Comparison of ENCODE assay signal across 31 mouse cellular contexts in the genomic region with DNA sequence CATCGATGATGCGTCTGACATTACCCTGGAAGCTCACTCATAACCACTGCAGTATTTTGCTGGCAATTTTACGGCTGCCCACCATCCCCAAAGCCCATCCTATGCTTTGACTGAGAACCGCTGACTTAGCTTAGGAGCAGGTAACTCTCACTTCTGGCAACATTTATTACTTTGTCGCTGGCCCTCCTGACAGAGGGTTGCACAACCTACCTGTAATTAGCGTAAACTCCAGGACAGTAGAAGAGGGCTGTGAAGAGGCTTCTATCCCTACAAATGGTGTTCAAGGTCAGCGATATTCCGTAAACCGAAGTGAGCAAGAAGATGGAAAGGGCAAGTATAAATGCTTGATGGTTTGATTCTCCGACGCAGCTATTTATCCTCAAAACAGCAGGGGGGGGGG. TPM values are rescaled to one million over a fixed set of nuclear protein-coding genes. Genes with fewer than 3 reads are reported as not detected.
"Had no signal": no experiment of that assay in that cellular context is flagged by ENCODE, and none has a peak within 500 bp of the region (broad histone marks: within the 10 kb centered on the region; RNA-seq: fewer than 3 reads in every experiment).

No protein-coding gene starts in this region.

- H3K9ac ChIP-seq: limb, embryonic 12.5 days; limb, embryonic 13.5 days; limb, embryonic 15.5 days; liver, embryonic 12.5 days; liver, embryonic 13.5 days; liver, embryonic 14.5 days; liver, embryonic 15.5 days; liver, postnatal 0 days; lung, embryonic 14.5 days; lung, embryonic 15.5 days; midbrain, embryonic 12.5 days; midbrain, embryonic 13.5 days; midbrain, embryonic 15.5 days; neural tube, embryonic 12.5 days had no signal

- DNase-seq: left cerebral cortex, postnatal 4 days; liver; liver, embryonic 13.5 days; lung, adult 18-20 months; lung, adult 2 months; lung, embryonic 14.5 days; lung, postnatal 10 days; lung, postnatal 14 days; lung, postnatal 36 days; lung, postnatal 4 days; midbrain, embryonic 14.5 days had no signal

- H3K4me1 ChIP-seq: limb, embryonic 10.5 days; limb, embryonic 12.5 days; limb, embryonic 13.5 days; limb, embryonic 15.5 days; liver, embryonic 12.5 days; liver, embryonic 15.5 days; lung, embryonic 15.5 days; midbrain, embryonic 15.5 days; neural tube, embryonic 12.5 days had no signal

- H3K27me3 ChIP-seq: limb, embryonic 12.5 days; limb, embryonic 15.5 days; liver, embryonic 12.5 days; liver, embryonic 13.5 days; liver, embryonic 15.5 days; lung, embryonic 15.5 days; midbrain, embryonic 12.5 days; midbrain, embryonic 13.5 days; midbrain, embryonic 15.5 days; neural tube, embryonic 12.5 days had no signal

- ATAC-seq: liver, embryonic 12.5 days; lung, postnatal 0 days; midbrain, embryonic 13.5 days; midbrain, embryonic 15.5 days; midbrain, embryonic 16.5 days had no signal

- H3K27ac ChIP-seq: left cerebral cortex, adult 2 months; limb, embryonic 10.5 days; limb, embryonic 12.5 days; limb, embryonic 13.5 days; limb, embryonic 15.5 days; liver, embryonic 12.5 days; liver, embryonic 13.5 days; liver, embryonic 14.5 days; liver, embryonic 15.5 days; lung, embryonic 15.5 days; macrophage; midbrain, embryonic 12.5 days; midbrain, embryonic 13.5 days; midbrain, embryonic 15.5 days; neural tube, embryonic 12.5 days had no signal

- H3K36me3 ChIP-seq: limb, embryonic 10.5 days; limb, embryonic 12.5 days; limb, embryonic 13.5 days; liver, embryonic 12.5 days; liver, embryonic 13.5 days; liver, embryonic 15.5 days; lung, embryonic 15.5 days; midbrain, embryonic 12.5 days; midbrain, embryonic 13.5 days; midbrain, embryonic 15.5 days; neural tube, embryonic 12.5 days had no signal

- H3K9me3 ChIP-seq: limb, embryonic 10.5 days; limb, embryonic 12.5 days; limb, embryonic 13.5 days; limb, embryonic 15.5 days; liver, embryonic 12.5 days; liver, embryonic 13.5 days; liver, embryonic 15.5 days; lung, embryonic 15.5 days; megakaryocyte, embryonic 14.5 days; midbrain, embryonic 12.5 days; midbrain, embryonic 13.5 days; midbrain, embryonic 15.5 days; neural tube, embryonic 12.5 days had no signal

- H3K4me3 ChIP-seq: left cerebral cortex, adult 2 months; limb, embryonic 10.5 days; limb, embryonic 12.5 days; limb, embryonic 13.5 days; limb, embryonic 15.5 days; liver, embryonic 12.5 days; liver, embryonic 13.5 days; liver, embryonic 15.5 days; lung, embryonic 15.5 days; megakaryocyte, embryonic 14.5 days; midbrain, embryonic 12.5 days; midbrain, embryonic 13.5 days; midbrain, embryonic 15.5 days; myocyte; neural tube, embryonic 12.5 days had no signal

- H3K4me2 ChIP-seq: limb, embryonic 12.5 days; limb, embryonic 13.5 days; limb, embryonic 15.5 days; liver, embryonic 11.5 days; liver, embryonic 12.5 days; liver, embryonic 13.5 days; liver, embryonic 15.5 days; lung, embryonic 14.5 days; lung, embryonic 15.5 days; midbrain, embryonic 12.5 days; midbrain, embryonic 13.5 days; midbrain, embryonic 15.5 days; neural tube, embryonic 12.5 days had no signal

RNA-seq across cellular contexts. Expression of a gene that starts 8.4 kb away (rescaled TPM):
- polyA plus RNA-seq: myocyte had no signal
